Mouse (Mus musculus): ENCODE measurements around the gene Them7. TPM values are rescaled to one million over a fixed set of nuclear protein-coding genes. Genes with fewer than 3 reads are reported as not detected.
A peak's percentile ranks its signal among the peaks of the same experiment; 100 is the strongest.

Them7 gene
- polyA plus RNA-seq, 1 experiment from 2014 or later = 0.26 TPM

DNA sequence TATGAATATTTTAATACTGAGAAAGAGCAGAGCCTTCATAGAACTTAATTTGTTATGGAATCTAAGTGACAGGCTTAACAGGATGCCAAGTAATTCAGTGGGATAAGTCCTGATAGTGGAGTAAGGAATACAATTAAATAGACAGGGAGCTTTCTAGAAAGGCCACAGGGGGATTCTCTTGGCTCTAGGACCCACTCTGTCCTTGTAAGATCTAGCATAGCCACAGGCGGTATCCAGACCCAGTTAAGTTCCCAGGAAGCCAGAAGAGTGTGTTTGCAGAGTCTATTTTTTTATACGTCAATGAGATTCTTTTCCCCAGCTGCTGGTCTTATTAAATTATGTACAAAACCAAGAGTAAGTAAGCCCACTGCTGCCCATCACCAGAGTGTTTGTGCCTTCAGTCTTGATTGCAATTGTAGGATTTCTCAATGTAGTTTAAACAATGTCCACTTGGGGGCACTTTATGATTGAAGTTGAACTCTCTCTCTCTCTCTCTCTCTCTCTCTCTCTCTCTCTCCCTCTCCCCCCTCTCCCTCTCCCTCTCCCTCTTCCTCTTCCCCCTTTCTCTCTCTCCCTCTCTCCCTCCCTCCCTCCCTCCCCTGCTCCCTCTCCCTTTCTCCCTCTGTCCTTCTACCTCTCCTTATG is 32.4 kb downstream of the Them7 start:
- no peak overlapping the region for H3K27ac ChIP-seq (ENCODE audit: low read depth, low read length)
- no peaks in the 10 kb centered on the region for H3K27me3 ChIP-seq (replicated peaks; ENCODE audit: control insufficient read depth, insufficient read depth, low read length)
- no peak overlapping the region for H3K4me3 ChIP-seq (ENCODE audit: low read depth, low read length)
- ATAC-seq = no peak
- no peaks in the 10 kb centered on the region for H3K36me3 ChIP-seq (ENCODE audit: control insufficient read depth, insufficient read depth)
- no peak overlapping the region for H3K9ac ChIP-seq (ENCODE audit: low read depth, low read length)
- no peaks in the 10 kb centered on the region for H3K9me3 ChIP-seq (ENCODE audit: control insufficient read depth)
- TF ChIP-seq CTCF (IDR thresholded peaks at IDR 0.05; ENCODE audit: low read depth) = peak; percentile 56
- 63% methylated on average over 2 of the region's 2 CpGs for WGBS
- H3K4me2 ChIP-seq (replicated peaks; ENCODE audit: low read depth) = no peak overlapping the region
- no peaks in the 10 kb centered on the region for H3K4me1 ChIP-seq (replicated peaks; ENCODE audit: control insufficient read depth, insufficient read depth, low read length)

DNA sequence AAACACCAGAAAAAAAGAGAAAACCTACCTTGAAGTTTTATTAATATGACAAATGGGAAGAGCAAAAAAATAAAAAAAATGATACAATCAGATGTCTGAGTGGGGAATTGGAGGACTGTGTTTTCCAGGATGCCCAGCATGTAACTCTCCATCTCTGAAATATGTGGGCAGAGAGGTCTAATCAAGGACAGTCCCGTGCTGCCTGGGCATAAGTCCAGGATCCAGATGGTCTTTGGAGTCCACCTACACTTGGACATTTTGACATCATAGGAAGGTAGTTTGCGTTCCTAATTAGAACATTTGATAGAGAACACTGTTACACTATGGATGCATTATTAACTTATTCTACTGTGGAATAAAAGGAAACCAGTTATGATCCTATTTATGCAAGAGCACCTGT is 33.3 kb downstream of the Them7 start:
- H3K27me3 ChIP-seq (replicated peaks; ENCODE audit: control insufficient read depth, insufficient read depth, low read length) = no peaks in the 10 kb centered on the region
- no peak overlapping the region for H3K27ac ChIP-seq (ENCODE audit: low read depth, low read length)
- H3K4me1 ChIP-seq (replicated peaks; ENCODE audit: control insufficient read depth, insufficient read depth, low read length) = no peaks in the 10 kb centered on the region
- H3K9ac ChIP-seq (ENCODE audit: low read depth, low read length) = no peak overlapping the region
- H3K36me3 ChIP-seq (ENCODE audit: control insufficient read depth, insufficient read depth) = no peaks in the 10 kb centered on the region
- no peak overlapping the region for H3K4me3 ChIP-seq (ENCODE audit: low read depth, low read length)
- no peak overlapping the region for H3K4me2 ChIP-seq (replicated peaks; ENCODE audit: low read depth)
- H3K9me3 ChIP-seq (ENCODE audit: control insufficient read depth) = no peaks in the 10 kb centered on the region
- no peak for TF ChIP-seq CTCF (IDR thresholded peaks at IDR 0.05; ENCODE audit: low read depth)
- 71% methylated on average over 2 of the region's 2 CpGs for whole genome bisulfite sequencing
- ATAC-seq = no peak

DNA sequence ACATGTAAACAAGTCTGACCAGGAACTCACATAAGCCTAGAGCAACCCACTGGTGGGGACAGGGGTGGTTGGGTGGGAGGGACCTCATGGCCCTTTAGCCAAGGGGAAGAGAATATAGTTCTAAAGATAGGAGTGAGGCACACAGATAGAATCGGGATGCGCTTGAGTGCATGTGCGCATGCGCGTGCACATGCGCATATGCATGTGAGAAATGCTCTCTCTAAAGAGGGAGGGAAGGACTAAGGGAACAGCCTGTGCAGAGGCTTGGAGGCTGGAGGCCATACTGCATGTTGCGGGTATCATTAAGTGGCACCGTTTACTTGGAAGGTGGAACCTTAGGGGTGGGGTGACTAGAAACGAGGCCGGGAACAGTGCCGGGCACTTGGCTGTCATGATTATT is 37.2 kb downstream of the Them7 start:
- Histone ChIP-seq H3K4me3 (ENCODE audit: low read depth, low read length) (no peak overlapping the region), H3K36me3 (ENCODE audit: control insufficient read depth, insufficient read depth) (no peaks in the 10 kb centered on the region), H3K4me2 (replicated peaks; ENCODE audit: low read depth) (no peak overlapping the region), H3K27me3 (replicated peaks; ENCODE audit: control insufficient read depth, insufficient read depth, low read length) (no peaks in the 10 kb centered on the region), H3K9ac (ENCODE audit: low read depth, low read length) (no peak overlapping the region), H3K9me3 (ENCODE audit: control insufficient read depth) (no peaks in the 10 kb centered on the region), H3K27ac (ENCODE audit: low read depth, low read length) (no peak overlapping the region), H3K4me1 (replicated peaks; ENCODE audit: control insufficient read depth, insufficient read depth, low read length) (no peaks in the 10 kb centered on the region)
- no peak for TF ChIP-seq CTCF (IDR thresholded peaks at IDR 0.05; ENCODE audit: low read depth)
- WGBS = 86% methylated on average over 11 of the region's 11 CpGs
- ATAC-seq = no peak

DNA sequence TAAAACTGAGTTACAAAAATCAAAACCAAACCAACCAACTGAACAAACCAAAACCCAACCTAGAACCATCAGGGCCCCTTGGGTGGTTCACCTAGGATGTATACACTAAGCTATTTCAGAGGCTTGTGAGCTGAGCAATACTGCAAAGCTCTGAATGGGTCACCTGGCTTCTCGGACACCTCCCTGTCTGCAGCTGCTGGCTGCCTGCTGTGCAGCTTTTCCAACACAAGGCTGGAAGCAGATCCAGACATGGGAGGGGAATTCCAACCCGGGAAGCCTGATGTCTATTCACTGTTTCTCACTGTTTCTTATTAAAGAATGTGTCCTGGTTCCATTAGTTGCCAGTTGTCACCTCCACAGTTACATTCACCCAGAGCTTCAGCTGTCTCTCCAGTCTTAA is 39.1 kb downstream of the Them7 start:
- Histone ChIP-seq H3K9me3 (ENCODE audit: control insufficient read depth) (no peaks in the 10 kb centered on the region), H3K9ac (ENCODE audit: low read depth, low read length) (no peak overlapping the region), H3K27ac (ENCODE audit: low read depth, low read length) (no peak overlapping the region), H3K27me3 (replicated peaks; ENCODE audit: control insufficient read depth, insufficient read depth, low read length) (no peaks in the 10 kb centered on the region), H3K36me3 (ENCODE audit: control insufficient read depth, insufficient read depth) (no peaks in the 10 kb centered on the region), H3K4me3 (ENCODE audit: low read depth, low read length) (no peak overlapping the region), H3K4me2 (replicated peaks; ENCODE audit: low read depth) (no peak overlapping the region), H3K4me1 (replicated peaks; ENCODE audit: control insufficient read depth, insufficient read depth, low read length) (no peaks in the 10 kb centered on the region)
- 30% methylated on average over 2 of the region's 2 CpGs for WGBS
- TF ChIP-seq CTCF (IDR thresholded peaks at IDR 0.05; ENCODE audit: low read depth) = no peak
- no peak for ATAC-seq

DNA sequence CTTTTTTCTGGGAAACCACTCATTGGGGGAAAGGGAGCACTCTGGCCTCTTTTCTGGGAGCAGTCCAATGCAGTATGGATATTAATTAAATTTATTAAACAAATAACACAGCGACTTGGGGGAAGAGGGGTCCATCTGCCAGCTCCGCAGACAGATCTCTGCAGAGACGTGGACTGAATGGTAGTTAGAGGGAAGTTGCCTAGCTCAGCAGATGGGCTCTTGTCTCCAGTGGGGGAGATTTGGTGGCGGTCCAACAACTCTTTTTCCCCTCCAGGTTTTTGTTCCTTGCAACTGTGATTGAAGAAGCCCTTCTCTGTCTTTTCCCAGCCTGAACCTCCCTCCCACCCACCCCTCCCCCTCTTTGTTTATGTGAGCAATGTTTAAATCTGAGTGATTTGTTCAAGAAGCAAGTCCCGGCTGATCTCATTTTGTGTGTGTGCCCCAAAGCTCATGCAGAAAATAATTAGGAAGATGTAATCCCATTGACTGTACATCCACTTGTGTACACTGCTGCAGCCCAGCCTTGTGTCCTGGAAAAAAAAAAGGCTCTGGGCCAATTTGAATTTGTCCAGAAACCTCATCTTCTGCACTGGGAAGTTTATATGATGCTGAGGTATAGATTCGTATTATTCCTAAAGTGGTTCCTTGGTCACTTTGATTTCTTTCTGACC is 58.4 kb downstream of the Them7 start:
- no peak for ATAC-seq
- Histone ChIP-seq H3K9me3 (ENCODE audit: control insufficient read depth) (no peaks in the 10 kb centered on the region), H3K4me2 (replicated peaks; ENCODE audit: low read depth) (no peak overlapping the region), H3K27me3 (replicated peaks; ENCODE audit: control insufficient read depth, insufficient read depth, low read length) (no peaks in the 10 kb centered on the region), H3K9ac (ENCODE audit: low read depth, low read length) (no peak overlapping the region), H3K4me1 (replicated peaks; ENCODE audit: control insufficient read depth, insufficient read depth, low read length) (no peaks in the 10 kb centered on the region), H3K27ac (ENCODE audit: low read depth, low read length) (no peak overlapping the region), H3K36me3 (ENCODE audit: control insufficient read depth, insufficient read depth) (no peaks in the 10 kb centered on the region), H3K4me3 (ENCODE audit: low read depth, low read length) (no peak overlapping the region)
- WGBS = 49% methylated on average over 6 of the region's 6 CpGs
- no peak for TF ChIP-seq CTCF (IDR thresholded peaks at IDR 0.05; ENCODE audit: low read depth)

DNA sequence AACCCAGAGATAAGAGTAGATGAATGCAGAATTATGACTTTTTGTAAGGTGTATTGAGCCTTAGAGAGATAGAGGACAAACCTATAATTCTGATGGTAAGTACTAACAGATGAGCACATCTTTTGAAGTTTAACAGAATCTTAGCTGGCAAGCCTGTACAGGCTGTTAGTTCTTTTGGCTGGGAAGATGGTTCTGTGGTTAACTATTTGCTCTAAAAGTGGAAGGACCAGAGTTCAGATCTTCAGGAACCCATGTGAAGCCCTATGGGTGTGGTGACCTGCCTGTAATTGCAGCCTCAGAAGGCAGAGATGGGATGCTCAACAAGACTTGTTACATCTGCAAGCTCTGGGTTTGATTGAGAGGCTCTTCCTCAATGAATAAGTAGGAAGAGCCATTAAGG is 59.7 kb downstream of the Them7 start:
- no peak for ATAC-seq
- Histone ChIP-seq H3K4me1 (replicated peaks; ENCODE audit: control insufficient read depth, insufficient read depth, low read length) (no peaks in the 10 kb centered on the region), H3K27me3 (replicated peaks; ENCODE audit: control insufficient read depth, insufficient read depth, low read length) (no peaks in the 10 kb centered on the region), H3K4me3 (ENCODE audit: low read depth, low read length) (no peak overlapping the region), H3K36me3 (ENCODE audit: control insufficient read depth, insufficient read depth) (no peaks in the 10 kb centered on the region), H3K4me2 (replicated peaks; ENCODE audit: low read depth) (no peak overlapping the region), H3K9ac (ENCODE audit: low read depth, low read length) (no peak overlapping the region), H3K27ac (ENCODE audit: low read depth, low read length) (no peak overlapping the region), H3K9me3 (ENCODE audit: control insufficient read depth) (no peaks in the 10 kb centered on the region)
- no peak for TF ChIP-seq CTCF (IDR thresholded peaks at IDR 0.05; ENCODE audit: low read depth)

Measured in intestine, postnatal 0 days (tissue).